Mouse (Mus musculus) brain, embryonic 14.5 days (tissue): ENCODE results near the gene Cyp4v3. TPM values are rescaled to one million over a fixed set of nuclear protein-coding genes. Genes with fewer than 3 reads are reported as not detected.
A peak's percentile ranks its signal among the peaks of the same experiment; 100 is the strongest.
"Not testable (repeated sequence)": the region's sequence is repeated elsewhere in the genome, so short reads cannot be mapped to it uniquely, and the experiment has no call there.

Experiments used
- DNase-seq: peaks from one replicate; pipeline ENCODE4 v3.0.0-alpha.2; 2011; ENCODE audit warnings: low read depth
- CTCF ChIP-seq: fragments of 200-500 bp; IDR thresholded peaks from 2 replicates; pipeline ENCODE4 v1.5.1; 2012; ENCODE audit warnings: inconsistent platforms, mild to moderate bottlenecking, moderate library complexity, borderline replicate concordance; ENCODE audit not compliant: insufficient read depth, insufficient read length; ENCODE audit errors: extremely low read depth
- POLR2A ChIP-seq: fragments of 200-500 bp; IDR thresholded peaks from 2 replicates; pipeline ENCODE4 v1.6.1; 2012; ENCODE audit warnings: mild to moderate bottlenecking, inconsistent platforms, borderline replicate concordance; ENCODE audit not compliant: poor library complexity, insufficient read depth, insufficient read length, severe bottlenecking; ENCODE audit errors: extremely low read depth
- polyA plus RNA-seq: library from polyadenylated mRNA; depleted of rRNA; stranded (reverse); fragments of >200 nt; gene quantifications from 2 replicates; pipeline ENCODE4 v1.2.3, GENCODE M21; 2012

The Cyp4v3 gene
- polyA plus RNA-seq, 1 experiment = 1.3 TPM

- TF ChIP-seq CTCF = no peak
- no peak for TF ChIP-seq POLR2A
- DNase-seq = no peak
Observed at GRCm38 (mm10) chr8:45355809-45356208, 22.8 kb upstream of the Cyp4v3 start.

DNA sequence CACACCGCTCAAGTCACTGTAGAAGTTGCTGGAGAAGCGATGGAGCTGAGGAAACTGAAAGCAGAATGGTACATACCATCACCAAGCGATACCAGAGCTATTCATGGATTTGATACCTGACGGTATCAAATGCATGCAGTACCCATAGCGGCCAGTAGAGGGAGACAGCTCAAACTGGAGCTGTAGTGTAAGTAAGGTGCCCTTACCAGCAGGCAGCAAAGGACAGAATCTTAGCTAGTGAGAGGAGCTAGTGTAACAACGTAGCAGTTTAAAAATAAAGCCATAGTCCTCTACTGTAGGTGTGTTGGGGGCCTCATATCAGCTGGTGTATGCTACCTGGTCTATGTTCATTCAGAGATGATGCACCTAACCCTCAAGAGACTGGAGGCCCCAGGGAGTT, 12.0 kb upstream of the Cyp4v3 start:
- TF ChIP-seq POLR2A (no peak), CTCF (peak; percentile 88; the same call in 1 of the 2 replicates)
- peak; percentile 84 for DNase-seq

DNA sequence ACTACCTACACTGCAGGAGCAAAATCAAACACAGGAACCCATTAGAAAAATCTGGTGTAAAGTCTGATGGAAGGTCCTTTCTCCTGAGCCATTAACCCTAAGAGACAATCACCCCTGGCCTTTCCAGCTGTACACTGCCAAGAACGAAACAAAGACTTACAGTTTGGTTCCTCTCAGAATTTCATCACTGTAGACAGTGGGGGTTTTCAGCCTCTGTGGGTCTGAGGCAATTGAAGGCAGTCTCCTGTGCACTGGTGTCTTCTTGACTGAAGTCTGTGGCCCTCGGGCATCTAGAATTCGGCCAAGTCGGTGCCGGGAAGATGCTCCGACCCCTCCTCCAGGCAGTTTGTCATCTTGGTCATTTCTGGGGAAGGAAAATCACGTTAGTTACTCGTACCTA, 11.3 kb upstream of the Cyp4v3 start:
- DNase-seq = no peak
- TF ChIP-seq CTCF = no peak
- no peak for TF ChIP-seq POLR2A

DNA sequence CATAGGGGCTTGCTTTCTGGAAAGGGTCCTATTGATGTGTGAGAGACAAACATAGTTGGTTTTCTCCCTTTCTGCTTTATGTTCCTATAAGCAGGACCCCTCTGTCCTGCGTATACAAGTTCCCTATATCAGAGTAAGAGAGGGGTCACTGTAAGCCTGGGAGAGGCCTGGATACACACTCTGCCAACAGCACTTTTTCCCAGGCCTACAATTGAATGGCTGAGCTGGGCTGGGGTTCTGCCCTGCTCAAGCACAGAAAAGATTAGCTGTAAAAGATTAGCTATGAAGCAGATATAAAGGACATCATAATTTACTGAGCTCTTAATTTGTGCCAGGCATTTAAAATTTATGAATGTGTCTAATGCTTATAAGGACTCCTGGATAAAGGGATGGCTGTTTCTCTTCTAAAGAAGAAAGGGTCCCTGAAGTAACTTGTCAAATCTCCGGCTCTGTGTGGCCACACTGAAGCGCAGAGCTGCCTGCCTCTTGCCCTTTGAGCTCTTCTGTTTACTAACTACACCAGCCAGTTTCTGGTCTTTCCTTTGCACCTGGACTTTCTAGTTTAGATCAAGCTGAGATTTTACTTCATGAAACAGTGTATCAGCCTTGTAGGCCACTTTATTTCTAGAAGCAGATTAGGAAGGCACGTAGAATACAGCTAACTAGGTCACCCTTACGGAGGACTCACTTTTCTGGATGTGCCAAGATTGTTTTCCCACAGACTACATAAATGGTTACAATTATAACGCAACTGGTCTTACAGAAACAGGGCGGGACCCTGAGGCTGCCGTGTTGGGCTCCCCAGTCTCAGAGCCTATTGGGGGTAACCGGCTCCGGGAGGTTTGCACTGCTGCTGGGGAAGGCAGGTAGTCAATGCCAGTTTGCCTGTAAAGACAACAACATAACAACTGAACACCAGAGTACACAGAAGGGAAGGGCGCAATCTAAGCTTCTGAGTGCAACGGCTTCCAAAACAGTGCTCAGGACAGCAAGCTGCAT, 8.9 kb upstream of the Cyp4v3 start:
- DNase-seq = no peak
- TF ChIP-seq POLR2A (no peak), CTCF (no peak)

DNA sequence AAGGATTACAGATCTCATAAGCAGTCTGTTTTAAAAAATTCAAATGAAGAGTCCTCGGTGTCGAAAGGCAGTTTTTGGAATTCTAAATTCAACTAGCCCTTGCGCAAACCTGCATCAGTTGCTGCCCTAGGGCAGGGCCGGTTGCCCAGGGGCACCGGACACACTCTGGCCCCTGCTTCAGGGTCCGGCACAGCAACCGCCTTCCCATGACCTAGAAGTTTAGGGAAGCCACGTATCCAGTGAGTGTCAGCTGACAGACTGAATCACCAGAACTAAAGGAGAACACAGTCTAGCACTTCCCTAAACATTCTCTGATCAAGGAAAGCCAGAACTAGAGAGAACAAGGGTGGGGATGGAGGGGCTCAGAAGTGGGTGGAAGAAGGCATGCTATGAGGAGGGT, 477 bp upstream of the Cyp4v3 start:
- DNase-seq = no peak
- TF ChIP-seq POLR2A = no peak
- TF ChIP-seq CTCF = no peak

DNA sequence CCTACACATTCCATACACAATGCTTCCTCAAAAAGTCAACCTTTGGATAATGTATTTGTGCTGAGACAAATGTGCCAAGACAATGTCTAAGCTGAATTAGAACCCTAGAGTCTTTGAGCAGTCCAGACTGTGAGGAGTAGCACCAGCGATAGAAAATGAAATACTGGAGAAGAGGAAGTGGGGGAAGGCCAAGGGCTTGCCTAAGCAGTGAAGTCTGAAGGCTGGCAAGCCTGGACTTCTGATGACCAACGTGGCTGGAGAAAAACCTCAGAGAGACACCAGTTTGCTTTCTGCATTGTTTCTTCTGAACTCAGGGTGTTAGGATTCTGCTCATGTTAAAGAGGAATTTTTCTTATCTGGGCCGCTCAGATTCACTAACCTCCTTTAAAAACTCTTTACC, 2.2 kb downstream of the Cyp4v3 start:
- no peak for DNase-seq
- TF ChIP-seq CTCF = no peak
- TF ChIP-seq POLR2A = no peak

- TF ChIP-seq POLR2A (no peak), CTCF (no peak)
- DNase-seq = no peak
Observed at GRCm38 (mm10) chr8:45329206-45329980, 3.6 kb downstream of the Cyp4v3 start.

GRCm38 (mm10) chr8:45327076-45327475, 5.9 kb downstream of the Cyp4v3 start:
- DNase-seq = not testable (repeated sequence)

GRCm38 (mm10) chr8:45324151-45324550, 8.9 kb downstream of the Cyp4v3 start:
- no peak for TF ChIP-seq CTCF
- no peak for TF ChIP-seq POLR2A
- no peak for DNase-seq

GRCm38 (mm10) chr8:45321365-45321764, 11.7 kb downstream of the Cyp4v3 start:
- TF ChIP-seq CTCF (no peak), POLR2A (no peak)
- DNase-seq = no peak

- no peak for TF ChIP-seq POLR2A
- TF ChIP-seq CTCF = no peak
- no peak for DNase-seq
Observed at GRCm38 (mm10) chr8:45320930-45321329, 12.1 kb downstream of the Cyp4v3 start.

- TF ChIP-seq CTCF (no peak), POLR2A (no peak)
- DNase-seq = no peak
Observed at GRCm38 (mm10) chr8:45310967-45311366, 22.0 kb downstream of the Cyp4v3 start.

GRCm38 (mm10) chr8:45308366-45308765, 24.6 kb downstream of the Cyp4v3 start, which contains the start of gene Gm45753:
Gm45753 (minus strand) TSS chr8:45308466.
- DNase-seq = no peak
- no peak for TF ChIP-seq POLR2A
- TF ChIP-seq CTCF = no peak
